Mouse (Mus musculus) T-helper 2 cell (primary cell): ENCODE measurements around the gene Olfr1313.
"Not testable (repeated sequence)": the region's sequence is repeated elsewhere in the genome, so short reads cannot be mapped to it uniquely, and the experiment has no call there.

ENCODE experiments used
- in situ Hi-C: fragments of 300-600 bp; cut with MboI, MseI; formaldehyde crosslinking; loops from one replicate; pipeline ENCODE4 v1.15.1; 2025; ENCODE audit warnings: high pct_unique_total_duplicates

Gene Olfr1313

DNA sequence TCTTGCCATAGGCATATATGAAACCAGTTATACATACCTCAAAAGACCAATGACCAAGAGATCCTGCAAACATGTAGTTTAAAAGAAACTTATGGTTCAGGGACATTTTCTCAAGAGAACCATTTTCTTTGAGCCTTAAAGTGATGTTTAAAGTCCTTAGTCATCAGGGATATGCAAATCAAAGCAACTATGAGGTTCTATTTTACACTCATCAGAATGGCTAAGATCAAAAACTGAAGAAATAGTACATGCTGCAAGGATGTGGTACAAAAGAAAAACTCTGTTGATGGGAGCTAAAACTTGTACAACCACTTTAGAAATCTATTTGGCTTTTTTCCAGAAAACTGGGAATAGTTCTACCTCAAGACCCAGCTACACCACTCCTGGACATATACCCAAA lies at the start of gene Olfr1313:
TSS of gene Olfr1313 (minus strand) at position 101 of the 400 bp plus-strand sequence.
- in situ Hi-C loops = no loop called here

DNA sequence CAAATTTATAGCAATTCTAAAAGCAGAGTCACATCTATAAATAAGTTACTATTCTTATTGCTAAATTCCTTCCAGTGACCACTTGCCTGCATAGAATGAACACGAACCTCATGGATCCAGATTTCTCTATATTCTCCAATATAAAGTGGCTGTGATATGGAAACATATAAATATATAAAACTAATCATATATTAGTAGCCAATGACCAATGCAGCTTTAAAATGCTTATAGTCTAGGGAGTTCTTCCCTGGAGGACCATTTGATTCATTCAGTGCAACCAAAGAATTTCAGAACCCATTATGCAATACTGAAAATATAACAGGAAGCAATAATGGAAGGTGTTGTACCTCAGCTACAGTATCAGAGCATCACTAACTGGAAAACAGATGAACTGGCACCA lies 37.7 kb upstream of the Olfr1313 start, which contains the start of gene Olfr1315-ps1:
TSS of gene Olfr1315-ps1 (minus strand) at position 101 of the 400 bp plus-strand sequence.
- in situ Hi-C loops = no loop called here

DNA sequence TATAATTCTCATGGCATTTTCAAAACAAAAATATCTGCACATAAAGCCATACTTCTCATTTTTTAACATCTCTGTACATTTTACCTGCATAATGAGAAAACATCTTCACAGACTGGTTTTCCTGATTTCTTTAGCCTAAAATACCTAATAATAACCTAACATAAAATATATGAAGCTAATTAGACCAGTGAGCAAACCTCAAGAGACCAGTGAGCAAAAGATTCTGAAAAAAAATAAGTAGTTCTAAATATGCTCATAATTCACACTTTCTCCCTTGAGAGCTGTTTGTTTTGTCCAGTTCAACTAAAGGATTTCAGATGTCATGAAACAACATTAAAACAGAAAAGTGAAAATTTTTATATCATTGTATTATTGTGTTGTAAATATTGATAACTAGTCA lies 19.0 kb upstream of the Olfr1313 start, which contains the start of gene Olfr1314:
TSS of gene Olfr1314 (minus strand) at position 101 of the 400 bp plus-strand sequence.
- in situ Hi-C loops = no loop called here

DNA sequence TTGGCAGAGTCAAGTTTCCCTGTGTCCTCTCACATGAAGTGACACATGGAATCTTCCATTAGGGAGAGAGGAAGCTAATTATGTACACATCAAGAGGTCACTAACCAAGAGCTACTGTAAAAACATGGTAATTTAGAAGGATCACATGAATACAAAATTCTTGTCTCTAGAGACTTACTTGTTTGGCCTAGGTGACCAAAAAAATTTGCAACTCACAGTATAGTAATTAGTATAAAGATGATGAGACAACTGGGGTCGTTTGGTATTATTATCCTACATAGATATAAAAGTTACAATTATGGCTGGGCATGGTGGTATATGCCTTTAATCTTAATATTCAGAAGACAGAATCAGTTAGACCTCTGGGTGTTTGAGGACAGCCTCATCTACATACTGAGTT lies 27.5 kb downstream of the Olfr1313 start, which contains the start of gene Olfr1312:
TSS of gene Olfr1312 (minus strand) at position 101 of the 400 bp plus-strand sequence.
- in situ Hi-C loops = no loop called here

DNA sequence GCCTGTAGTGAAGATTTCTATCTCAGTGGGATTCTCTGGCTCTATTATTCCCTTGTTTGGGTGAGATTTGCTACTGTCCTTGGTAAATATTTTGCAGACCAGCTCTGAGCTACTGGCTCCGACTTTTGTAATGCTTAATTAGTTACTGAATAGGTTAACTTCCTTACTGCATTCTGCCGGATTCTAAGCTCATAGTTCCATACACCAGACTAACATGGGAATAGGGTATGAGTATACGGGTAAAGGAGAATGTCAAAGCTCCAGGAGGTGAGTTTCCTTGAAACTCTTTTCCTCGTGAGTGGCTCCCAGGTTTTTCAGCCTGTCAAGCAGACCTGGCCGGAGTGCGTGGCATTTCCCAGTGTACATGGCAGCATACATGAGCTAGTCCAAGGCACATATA lies 50.7 kb downstream of the Olfr1313 start:
- in situ Hi-C loops = not testable (repeated sequence)

DNA sequence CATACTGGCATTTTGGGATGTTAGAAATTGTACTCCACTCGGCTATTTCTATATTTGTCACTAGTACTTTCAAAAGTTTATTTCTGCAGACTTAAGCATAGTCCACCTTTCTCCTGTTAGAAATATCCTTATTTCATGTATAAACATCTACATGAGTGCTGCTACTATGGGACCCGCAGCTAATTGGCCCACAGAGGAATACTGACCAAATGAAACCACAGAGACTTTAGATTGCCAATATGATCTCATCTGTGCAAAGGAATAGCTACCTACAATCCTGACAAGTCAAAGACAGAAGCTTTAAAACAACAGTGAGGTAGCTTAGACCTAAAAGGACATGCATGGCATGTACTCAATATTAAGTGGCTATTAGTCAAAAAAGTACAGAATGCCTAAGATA lies 53.3 kb downstream of the Olfr1313 start, which contains the start of gene Olfr1311:
TSS of gene Olfr1311 (minus strand) at position 101 of the 400 bp plus-strand sequence.
- in situ Hi-C loops = no loop called here
